Mouse (Mus musculus): Measurements from ENCODE around the gene Wdfy1. TPM values are rescaled to one million over a fixed set of nuclear protein-coding genes. Genes with fewer than 3 reads are reported as not detected.

Gene Wdfy1
- polyA plus RNA-seq, 1 experiment from 2014 or later = 42.6 TPM

DNA sequence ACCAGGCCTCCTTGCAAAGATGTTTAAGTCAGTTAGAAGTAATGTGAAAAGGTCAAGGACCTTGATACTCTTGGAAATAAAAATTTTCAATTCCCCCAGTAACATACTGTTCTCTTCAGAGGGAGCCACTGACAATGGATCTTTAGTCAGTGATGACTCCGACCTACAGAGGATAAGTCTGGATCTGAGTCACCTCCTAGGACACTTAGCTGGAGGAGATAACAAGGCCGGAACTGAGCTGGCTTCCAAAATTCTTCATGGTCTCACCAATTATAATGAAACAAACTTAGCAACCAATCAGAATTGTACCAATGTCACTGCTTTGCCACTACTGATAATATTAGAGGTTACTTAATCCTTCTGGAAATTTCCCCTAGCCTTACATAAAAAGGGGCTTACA lies 11.9 kb downstream of the Wdfy1 start:
- no peak overlapping the region for H3K27ac ChIP-seq (replicated peaks; ENCODE audit: low read depth, low read length)
- no peaks in the 10 kb centered on the region for H3K27me3 ChIP-seq (replicated peaks; ENCODE audit: control insufficient read depth, insufficient read depth, low read length)
- no peaks in the 10 kb centered on the region for H3K36me3 ChIP-seq (ENCODE audit: control insufficient read depth, insufficient read depth, low read length)
- H3K4me2 ChIP-seq (ENCODE audit: low read depth, low read length) = no peak overlapping the region
- no peak for DNase-seq (ENCODE audit: low spot score)
- no peak overlapping the region for H3K9ac ChIP-seq (ENCODE audit: low read depth, low read length)
- peaks cover 6% of the 10 kb centered on the region; the same call in 1 of the 2 replicates for H3K4me1 ChIP-seq (ENCODE audit: control insufficient read depth, insufficient read depth, low read length)
- no peak overlapping the region for H3K4me3 ChIP-seq (ENCODE audit: low read depth, low read length)
- no peak for ATAC-seq (ENCODE audit: low read depth)
- WGBS = 88% methylated on average over 2 of the region's 2 CpGs
- H3K9me3 ChIP-seq (ENCODE audit: control insufficient read depth, low read length) = no peaks in the 10 kb centered on the region

DNA sequence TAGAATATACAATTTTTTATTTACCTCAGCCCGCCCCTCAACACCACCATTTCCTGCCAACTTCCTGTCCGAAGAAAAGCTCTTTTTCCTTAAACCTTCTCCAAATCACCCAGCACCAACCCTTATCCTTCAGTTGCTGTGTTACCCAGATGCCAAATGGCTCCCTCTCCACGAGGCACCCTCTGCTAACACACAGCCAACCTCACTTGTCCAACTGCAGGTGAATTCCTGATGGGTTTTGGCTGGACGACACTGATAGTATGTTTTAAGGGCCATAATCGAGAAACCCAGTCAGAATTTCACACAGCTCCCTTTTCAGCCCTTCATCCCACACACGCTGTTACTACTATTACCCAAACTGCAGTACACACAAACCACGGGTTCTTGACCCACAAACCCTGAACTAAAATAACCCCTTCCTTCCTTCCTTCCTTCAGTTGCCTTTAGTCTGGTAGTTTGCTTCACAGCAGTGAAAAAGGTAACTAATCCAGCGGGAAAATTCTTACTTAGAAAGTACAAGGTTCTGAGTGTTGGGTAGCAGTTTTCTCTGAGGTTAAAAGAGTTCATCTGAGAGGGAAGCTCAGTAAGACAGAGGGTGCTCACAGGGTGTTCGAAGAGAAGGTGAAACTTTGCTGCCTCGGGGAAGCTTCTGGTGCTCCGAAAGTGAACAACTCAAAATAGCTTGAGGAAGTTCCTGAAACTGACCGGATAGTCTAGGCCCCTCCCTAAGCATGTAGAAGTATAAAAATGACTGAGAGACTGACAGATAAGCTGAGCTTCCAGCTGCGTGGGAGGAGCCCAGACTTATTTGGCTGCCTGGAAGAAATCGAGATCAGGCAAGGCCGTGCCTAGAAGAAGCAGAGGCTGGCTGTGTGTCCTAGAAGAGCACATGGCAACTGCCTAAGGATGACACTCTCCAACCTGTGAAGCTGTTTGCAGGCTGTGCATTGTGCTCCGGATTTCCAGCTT lies 13.4 kb downstream of the Wdfy1 start:
- Histone ChIP-seq H3K27ac (replicated peaks; ENCODE audit: low read depth, low read length) (no peak overlapping the region), H3K36me3 (ENCODE audit: control insufficient read depth, insufficient read depth, low read length) (no peaks in the 10 kb centered on the region), H3K9me3 (ENCODE audit: control insufficient read depth, low read length) (no peaks in the 10 kb centered on the region), H3K9ac (ENCODE audit: low read depth, low read length) (no peak overlapping the region), H3K4me2 (ENCODE audit: low read depth, low read length) (peak overlapping the region; percentile 69), H3K27me3 (replicated peaks; ENCODE audit: control insufficient read depth, insufficient read depth, low read length) (no peaks in the 10 kb centered on the region), H3K4me1 (ENCODE audit: control insufficient read depth, insufficient read depth, low read length) (peaks cover 6% of the 10 kb centered on the region; the same call in 1 of the 2 replicates), H3K4me3 (ENCODE audit: low read depth, low read length) (peak overlapping the region; percentile 94)
- 51% methylated on average over 16 of the region's 16 CpGs for WGBS
- DNase-seq (ENCODE audit: low spot score) (peak; percentile 12), ATAC-seq (ENCODE audit: low read depth) (no peak)

- WGBS = 2% methylated on average over 6 of the region's 6 CpGs
- DNase-seq (ENCODE audit: low spot score) (no peak), ATAC-seq (ENCODE audit: low read depth) (peak; percentile 2; the same call in 1 of the 2 replicates)
- H3K36me3 ChIP-seq (ENCODE audit: control insufficient read depth, insufficient read depth, low read length) = no peaks in the 10 kb centered on the region
- H3K9ac ChIP-seq (ENCODE audit: low read depth, low read length) = 0 out of 2 replicates have a peak overlapping the region, but pooled peaks have one; percentile 91
- H3K9me3 ChIP-seq (ENCODE audit: control insufficient read depth, low read length) = no peaks in the 10 kb centered on the region
- H3K27me3 ChIP-seq (replicated peaks; ENCODE audit: control insufficient read depth, insufficient read depth, low read length) = no peaks in the 10 kb centered on the region
- peak overlapping the region; percentile 94 for H3K4me3 ChIP-seq (ENCODE audit: low read depth, low read length)
- H3K27ac ChIP-seq (replicated peaks; ENCODE audit: low read depth, low read length) = no peak overlapping the region
- H3K4me2 ChIP-seq (ENCODE audit: low read depth, low read length) = peak overlapping the region; percentile 69
- peaks cover 6% of the 10 kb centered on the region; the same call in 1 of the 2 replicates for H3K4me1 ChIP-seq (ENCODE audit: control insufficient read depth, insufficient read depth, low read length)
Measured at GRCm38 (mm10) chr1:79761917-79762271, 14.0 kb downstream of the Wdfy1 start.

- under 1% methylated on average over 54 of the region's 65 CpGs for WGBS
Measured at GRCm38 (mm10) chr1:79761106-79761916, 14.6 kb downstream of the Wdfy1 start.

GRCm38 (mm10) chr1:79760656-79761055 lies 15.3 kb downstream of the Wdfy1 start:
- 0 out of 2 replicates have a peak, but pooled peaks have one; percentile 16 for ATAC-seq (ENCODE audit: low read depth)
- Histone ChIP-seq H3K27me3 (replicated peaks; ENCODE audit: control insufficient read depth, insufficient read depth, low read length) (no peaks in the 10 kb centered on the region), H3K27ac (replicated peaks; ENCODE audit: low read depth, low read length) (no peak overlapping the region), H3K4me3 (ENCODE audit: low read depth, low read length) (peak overlapping the region; percentile 94), H3K36me3 (ENCODE audit: control insufficient read depth, insufficient read depth, low read length) (no peaks in the 10 kb centered on the region), H3K4me2 (ENCODE audit: low read depth, low read length) (peak overlapping the region; percentile 69), H3K9me3 (ENCODE audit: control insufficient read depth, low read length) (no peaks in the 10 kb centered on the region), H3K4me1 (ENCODE audit: control insufficient read depth, insufficient read depth, low read length) (peaks cover 6% of the 10 kb centered on the region; the same call in 1 of the 2 replicates), H3K9ac (ENCODE audit: low read depth, low read length) (peak overlapping the region; percentile 91)
- 7% methylated on average over 11 of the region's 11 CpGs for WGBS
- DNase-seq (ENCODE audit: low spot score) = no peak

More at GRCm38 (mm10) chr1:79761106-79761916, 14.6 kb downstream of the Wdfy1 start:
- Histone ChIP-seq H3K4me1 (ENCODE audit: control insufficient read depth, insufficient read depth, low read length) (peaks cover 6% of the 10 kb centered on the region; the same call in 1 of the 2 replicates), H3K4me3 (ENCODE audit: low read depth, low read length) (peak overlapping the region; percentile 94), H3K9me3 (ENCODE audit: control insufficient read depth, low read length) (no peaks in the 10 kb centered on the region), H3K27me3 (replicated peaks; ENCODE audit: control insufficient read depth, insufficient read depth, low read length) (no peaks in the 10 kb centered on the region), H3K36me3 (ENCODE audit: control insufficient read depth, insufficient read depth, low read length) (no peaks in the 10 kb centered on the region), H3K27ac (replicated peaks; ENCODE audit: low read depth, low read length) (no peak overlapping the region), H3K9ac (ENCODE audit: low read depth, low read length) (peak overlapping the region; percentile 91), H3K4me2 (ENCODE audit: low read depth, low read length) (peak overlapping the region; percentile 69)
- peak; percentile 95 for DNase-seq (ENCODE audit: low spot score)
- ATAC-seq (ENCODE audit: low read depth) = peak; percentile 96

DNA sequence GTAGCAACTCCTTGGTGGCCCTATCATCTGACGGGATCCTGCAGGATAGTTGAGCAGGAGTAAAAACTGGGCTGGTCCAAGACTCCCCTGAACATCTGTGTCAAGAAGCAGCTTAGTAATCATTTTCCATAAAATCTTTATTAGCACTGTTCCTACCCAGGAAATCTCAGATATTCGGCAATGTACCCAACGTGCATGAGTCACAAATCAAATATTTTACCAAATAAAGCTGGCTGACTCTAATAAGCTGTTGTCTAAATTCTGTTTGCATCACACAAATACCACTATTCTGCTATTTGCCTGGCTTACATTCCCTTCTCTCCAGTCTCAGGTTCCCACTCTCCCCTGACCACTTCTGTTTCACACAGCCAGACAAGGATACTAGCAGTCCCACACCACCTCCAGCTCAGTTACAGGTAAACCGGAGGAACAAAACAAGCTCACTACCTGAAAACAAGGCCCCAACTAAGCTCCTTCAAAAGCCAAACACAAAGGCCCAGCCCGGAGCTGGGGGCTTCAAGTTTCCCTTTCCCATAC lies 16.4 kb downstream of the Wdfy1 start:
- ATAC-seq (ENCODE audit: low read depth) = 0 out of 2 replicates have a peak, but pooled peaks have one; percentile 19
- WGBS = 64% methylated on average over 5 of the region's 5 CpGs
- H3K4me1 ChIP-seq (ENCODE audit: control insufficient read depth, insufficient read depth, low read length) = peaks cover 6% of the 10 kb centered on the region; the same call in 1 of the 2 replicates
- H3K4me3 ChIP-seq (ENCODE audit: low read depth, low read length) = 0 out of 2 replicates have a peak overlapping the region, but pooled peaks have one; percentile 7
- no peaks in the 10 kb centered on the region for H3K36me3 ChIP-seq (ENCODE audit: control insufficient read depth, insufficient read depth, low read length)
- H3K4me2 ChIP-seq (ENCODE audit: low read depth, low read length) = peak overlapping the region; percentile 33
- DNase-seq (ENCODE audit: low spot score) = peak; percentile 26
- H3K9me3 ChIP-seq (ENCODE audit: control insufficient read depth, low read length) = no peaks in the 10 kb centered on the region
- H3K27ac ChIP-seq (replicated peaks; ENCODE audit: low read depth, low read length) = no peak overlapping the region
- no peaks in the 10 kb centered on the region for H3K27me3 ChIP-seq (replicated peaks; ENCODE audit: control insufficient read depth, insufficient read depth, low read length)
- no peak overlapping the region for H3K9ac ChIP-seq (ENCODE audit: low read depth, low read length)

DNA sequence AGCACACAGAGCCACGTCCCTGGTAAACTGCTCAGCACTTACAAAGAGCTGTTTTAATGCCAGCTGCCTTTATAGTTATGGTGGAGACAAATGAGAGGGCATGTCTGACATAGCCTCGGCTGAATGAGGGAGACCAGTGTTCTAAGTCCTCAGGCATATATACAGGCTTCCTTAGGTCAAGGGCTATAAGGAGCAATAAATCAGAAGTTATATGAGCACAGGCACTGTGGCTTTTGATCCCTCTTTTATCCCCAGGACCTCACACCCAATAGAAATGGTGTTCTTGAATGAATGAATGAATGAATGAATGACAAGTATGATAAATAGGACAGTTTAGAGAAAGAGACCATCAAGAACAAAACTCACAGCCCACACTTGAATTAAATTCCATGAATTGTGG lies 16.9 kb downstream of the Wdfy1 start:
- no peaks in the 10 kb centered on the region for H3K27me3 ChIP-seq (replicated peaks; ENCODE audit: control insufficient read depth, insufficient read depth, low read length)
- H3K9me3 ChIP-seq (ENCODE audit: control insufficient read depth, low read length) = no peaks in the 10 kb centered on the region
- H3K9ac ChIP-seq (ENCODE audit: low read depth, low read length) = no peak overlapping the region
- peaks cover 6% of the 10 kb centered on the region; the same call in 1 of the 2 replicates for H3K4me1 ChIP-seq (ENCODE audit: control insufficient read depth, insufficient read depth, low read length)
- no peak for DNase-seq (ENCODE audit: low spot score)
- H3K27ac ChIP-seq (replicated peaks; ENCODE audit: low read depth, low read length) = no peak overlapping the region
- no peak overlapping the region for H3K4me2 ChIP-seq (ENCODE audit: low read depth, low read length)
- ATAC-seq (ENCODE audit: low read depth) = no peak
- no peaks in the 10 kb centered on the region for H3K36me3 ChIP-seq (ENCODE audit: control insufficient read depth, insufficient read depth, low read length)
- 42% methylated on average over 2 of the region's 2 CpGs for WGBS
- no peak overlapping the region for H3K4me3 ChIP-seq (ENCODE audit: low read depth, low read length)

DNA sequence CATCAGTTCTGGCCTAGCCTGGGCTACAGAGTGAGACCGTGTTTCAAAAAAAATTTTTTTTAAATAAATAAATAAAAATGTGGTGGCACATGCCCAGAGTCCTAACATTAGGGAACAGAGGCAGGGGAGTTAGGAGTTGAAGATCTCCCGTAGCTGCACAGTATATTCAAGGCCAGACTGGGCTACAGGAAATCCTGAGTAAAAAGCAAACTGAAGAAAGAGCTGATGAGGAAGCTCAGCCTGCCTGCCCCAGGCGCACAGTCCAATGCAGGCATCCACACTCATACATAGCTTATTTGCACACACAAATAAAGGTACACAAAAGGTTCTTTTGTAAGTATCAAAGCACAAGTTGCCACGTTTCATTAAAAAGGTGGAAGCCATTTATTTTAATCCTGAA lies 18.3 kb downstream of the Wdfy1 start:
- H3K4me1 ChIP-seq (ENCODE audit: control insufficient read depth, insufficient read depth, low read length) = peaks cover 6% of the 10 kb centered on the region; the same call in 1 of the 2 replicates
- H3K9ac ChIP-seq (ENCODE audit: low read depth, low read length) = no peak overlapping the region
- no peak overlapping the region for H3K4me2 ChIP-seq (ENCODE audit: low read depth, low read length)
- no peaks in the 10 kb centered on the region for H3K9me3 ChIP-seq (ENCODE audit: control insufficient read depth, low read length)
- H3K4me3 ChIP-seq (ENCODE audit: low read depth, low read length) = no peak overlapping the region
- H3K27ac ChIP-seq (replicated peaks; ENCODE audit: low read depth, low read length) = no peak overlapping the region; the same call in 1 of the 2 replicates
- WGBS = 66% methylated on average over 4 of the region's 4 CpGs
- DNase-seq (ENCODE audit: low spot score) (no peak), ATAC-seq (ENCODE audit: low read depth) (no peak)
- H3K36me3 ChIP-seq (ENCODE audit: control insufficient read depth, insufficient read depth, low read length) = no peaks in the 10 kb centered on the region
- no peaks in the 10 kb centered on the region for H3K27me3 ChIP-seq (replicated peaks; ENCODE audit: control insufficient read depth, insufficient read depth, low read length)

All from embryonic facial prominence, embryonic 14.5 days (tissue).